Mouse (Mus musculus): ENCODE measurements around the gene Alcam. TPM values are rescaled to one million over a fixed set of nuclear protein-coding genes. Genes with fewer than 3 reads are reported as not detected.

Gene Alcam
- polyA plus RNA-seq, 1 experiment from 2014 or later = 19.6 TPM

- no peak for DNase-seq (ENCODE audit: low spot score)
These were observed 173.7 kb downstream of the Alcam start for GRCm38 (mm10) chr16:52280186-52280585.

DNA sequence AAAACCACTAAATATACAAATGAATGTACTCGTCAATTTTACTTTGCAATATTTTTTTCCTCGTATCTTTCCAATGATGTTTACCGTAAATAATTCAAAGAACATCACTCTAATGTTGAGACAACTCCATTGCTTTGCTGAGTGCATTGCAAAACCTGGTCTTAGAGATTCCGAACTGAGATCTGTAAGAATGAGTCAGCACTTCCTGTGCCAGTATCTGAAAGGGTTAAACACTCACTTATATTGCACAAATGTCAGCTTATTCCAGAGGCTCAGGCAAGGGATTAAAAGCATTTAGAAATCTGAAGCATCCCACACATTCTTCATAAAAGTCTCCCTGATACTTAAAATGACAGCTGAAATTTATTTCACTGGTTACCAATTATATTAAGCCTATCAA lies 188.8 kb downstream of the Alcam start:
- DNase-seq (ENCODE audit: low spot score) = no peak

GRCm38 (mm10) chr16:52263751-52264150 lies 190.1 kb downstream of the Alcam start:
- no peak for DNase-seq (ENCODE audit: low spot score)

DNA sequence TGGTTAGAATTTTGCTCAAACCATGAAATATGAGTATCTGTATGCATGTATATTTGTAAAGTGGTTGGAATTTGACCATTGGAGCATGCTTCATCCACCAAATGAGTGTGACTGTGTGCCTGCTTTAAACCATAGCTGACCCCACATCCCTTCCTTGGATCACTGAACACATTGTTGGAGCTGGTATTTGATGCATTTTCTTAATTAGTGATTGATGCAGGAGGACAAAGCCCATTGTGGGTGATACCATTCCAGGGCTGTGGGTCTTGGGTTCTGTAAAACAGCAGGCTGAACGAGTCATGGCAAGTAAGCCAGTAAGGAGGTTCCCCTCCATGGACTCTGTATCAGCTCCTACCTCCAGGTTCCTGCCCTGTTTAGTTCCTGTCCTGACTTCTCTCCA lies 191.3 kb downstream of the Alcam start:
- DNase-seq (ENCODE audit: low spot score) = no peak

- no peak for DNase-seq (ENCODE audit: low spot score)
These were observed 192.1 kb downstream of the Alcam start for GRCm38 (mm10) chr16:52261755-52262154.

- DNase-seq (ENCODE audit: low spot score) = no peak
These were observed 202.9 kb downstream of the Alcam start for GRCm38 (mm10) chr16:52250935-52251334.

DNA sequence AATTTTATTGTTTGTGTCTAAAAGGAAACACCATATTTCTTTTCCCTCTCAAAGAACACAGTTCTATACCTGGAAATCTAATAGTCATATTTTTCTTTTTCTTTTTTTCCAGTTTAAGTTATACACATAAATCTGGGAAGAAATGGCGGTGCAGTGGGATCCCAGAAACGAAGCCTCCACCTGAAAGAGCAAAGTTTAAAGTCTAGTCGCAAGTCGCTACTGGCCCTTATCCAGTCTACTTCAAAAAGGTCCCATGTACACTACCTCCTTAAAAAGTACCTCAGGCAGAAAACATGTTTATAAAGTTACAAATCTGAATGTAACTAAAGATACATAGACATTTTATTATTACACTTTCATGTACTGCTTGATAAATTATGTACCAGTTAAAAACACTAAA lies 203.7 kb downstream of the Alcam start:
- DNase-seq (ENCODE audit: low spot score) = no peak

GRCm38 (mm10) chr16:52243421-52243973 lies 210.4 kb downstream of the Alcam start:
- DNase-seq (ENCODE audit: low spot score) = no peak

DNA sequence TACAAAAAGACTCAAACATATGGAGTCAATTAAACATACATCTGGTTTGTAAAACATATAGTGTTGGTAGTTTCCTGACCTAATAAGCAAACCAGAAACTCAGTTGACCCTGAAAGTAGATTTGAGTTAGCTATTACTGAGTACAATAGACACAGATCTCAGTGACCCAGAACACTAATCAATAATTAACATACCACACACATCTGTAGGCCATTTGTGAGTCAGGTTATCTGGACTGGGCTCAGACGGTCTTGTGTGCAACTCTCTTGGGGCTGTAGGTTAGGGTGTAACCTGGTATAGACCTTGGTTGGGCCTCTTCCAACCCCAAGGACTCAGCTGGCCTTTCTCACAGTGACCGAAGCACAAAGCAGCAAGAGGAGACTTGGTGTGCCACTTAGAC lies 211.7 kb downstream of the Alcam start:
- no peak for DNase-seq (ENCODE audit: low spot score)

GRCm38 (mm10) chr16:52229930-52230329 lies 223.9 kb downstream of the Alcam start:
- no peak for DNase-seq (ENCODE audit: low spot score)

DNA sequence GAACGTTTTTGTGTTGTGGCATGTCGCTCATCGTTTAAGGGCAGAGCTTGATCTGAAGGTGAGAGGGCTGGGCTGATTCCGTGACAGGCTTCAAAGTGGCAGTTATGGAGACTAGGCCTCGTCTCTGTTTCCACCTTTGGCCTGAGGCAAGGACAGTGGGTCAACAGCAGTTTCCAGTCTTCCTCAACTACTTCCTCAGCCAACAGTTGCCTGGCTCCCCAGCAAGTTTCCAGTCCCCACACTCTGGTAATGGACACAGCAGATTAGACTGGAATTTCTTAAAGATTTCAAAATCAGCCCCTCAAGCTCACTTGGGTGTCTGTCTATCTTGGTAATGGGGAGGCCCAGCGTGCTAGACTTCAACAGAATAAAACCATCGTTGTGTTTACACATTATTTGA lies 224.4 kb downstream of the Alcam start:
- no peak for DNase-seq (ENCODE audit: low spot score)

GRCm38 (mm10) chr16:52222896-52223295 lies 231.0 kb downstream of the Alcam start:
- no peak for DNase-seq (ENCODE audit: low spot score)

DNA sequence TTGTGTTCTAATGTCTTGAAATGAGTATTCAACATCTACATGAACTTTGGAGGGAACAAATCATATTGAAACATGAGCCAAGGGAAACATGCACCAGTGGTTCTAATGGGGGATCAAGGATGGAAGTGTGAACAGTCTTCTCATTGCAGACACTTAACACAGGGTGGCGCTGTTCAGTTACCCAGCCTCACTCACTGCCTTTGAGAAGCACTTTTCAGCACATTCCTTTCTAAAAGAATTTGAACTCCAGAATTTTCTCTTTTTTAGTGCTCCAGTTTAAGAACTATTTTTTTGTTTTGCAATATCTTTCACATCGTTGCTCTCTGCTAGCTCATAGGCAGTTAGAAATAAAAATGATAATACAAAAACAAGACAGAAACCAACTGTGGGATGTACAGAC lies 234.8 kb downstream of the Alcam start:
- DNase-seq (ENCODE audit: low spot score) = peak; percentile 14

GRCm38 (mm10) chr16:52210844-52211606 lies 242.8 kb downstream of the Alcam start:
- DNase-seq (ENCODE audit: low spot score) = no peak

GRCm38 (mm10) chr16:52200107-52200506 lies 253.8 kb downstream of the Alcam start:
- DNase-seq (ENCODE audit: low spot score) = peak; percentile 41

Measured in thymus, postnatal 0 days (tissue).